Mouse (Mus musculus) small intestine, adult 2 months (tissue): ENCODE data around the gene Cript. TPM values are rescaled to one million over a fixed set of nuclear protein-coding genes. Genes with fewer than 3 reads are reported as not detected.

Experiments used
- H3K27ac ChIP-seq: fragments of 200-500 bp; 2 replicates; pipeline ENCODE4 v1.5.1; 2012; ENCODE audit warnings: low read depth, low read length, control low read depth, inconsistent platforms; ENCODE audit not compliant: insufficient read depth
- H3K27me3 ChIP-seq: fragments of 200-500 bp; 2 replicates; pipeline ENCODE4 v1.6.1; 2012; ENCODE audit warnings: mild to moderate bottlenecking, moderate library complexity, low read length, inconsistent platforms; ENCODE audit not compliant: control insufficient read depth, insufficient read depth
- H3K36me3 ChIP-seq: fragments of 200-500 bp; 2 replicates; pipeline ENCODE4 v1.6.1; 2012; ENCODE audit warnings: mild to moderate bottlenecking, low read length, control low read depth, inconsistent platforms; ENCODE audit not compliant: control insufficient read depth, insufficient read depth
- H3K4me1 ChIP-seq: fragments of 200-500 bp; 2 replicates; pipeline ENCODE4 v1.6.1; 2012; ENCODE audit warnings: low read length, inconsistent platforms, mixed read lengths; ENCODE audit not compliant: control insufficient read depth, insufficient read depth, insufficient read length
- H3K4me3 ChIP-seq: fragments of 200-500 bp; 2 replicates; pipeline ENCODE4 v1.5.1; 2012; ENCODE audit warnings: low read depth, mild to moderate bottlenecking, control low read depth, inconsistent platforms, low read length, moderate library complexity
- CTCF ChIP-seq: fragments of 200-500 bp; IDR thresholded peaks from 2 replicates; pipeline ENCODE4 v1.5.1; 2012; ENCODE audit warnings: low read depth, mild to moderate bottlenecking, control low read depth, inconsistent platforms, low read length, moderate library complexity, mixed read lengths; ENCODE audit not compliant: insufficient replicate concordance, insufficient read length; ENCODE audit errors: extremely low read depth
- POLR2A ChIP-seq: fragments of 200-500 bp; IDR thresholded peaks from 2 replicates; pipeline ENCODE4 v1.6.1; 2012; ENCODE audit warnings: low read depth, mild to moderate bottlenecking, control low read depth, inconsistent platforms, low read length, moderate library complexity
- WGBS: fragments of 180-500 bp; shearing (Covaris S2); methylation state at CpG from one replicate; pipeline ENCODE4 v1.1.7; 2018; 5-methylcytosine and 5-hydroxymethylcytosine counted together
- polyA plus RNA-seq: library from polyadenylated mRNA; depleted of rRNA; stranded (reverse); fragments of >200 nt; gene quantifications from 2 replicates; pipeline ENCODE4 v1.2.3, GENCODE M21; 2012

Gene Cript
- polyA plus RNA-seq, 1 experiment, result 4.4 TPM

- no peak for TF ChIP-seq CTCF
- TF ChIP-seq POLR2A, result no peak
- WGBS, result 85% methylated on average over 5 of the region's 5 CpGs
- Histone ChIP-seq H3K27me3 (no peaks in the 10 kb centered on the region), H3K4me3 (no peak overlapping the region), H3K27ac (no peak overlapping the region), H3K4me1 (peaks cover 11% of the 10 kb centered on the region), H3K36me3 (no peaks in the 10 kb centered on the region)
These were observed 37.2 kb upstream of the Cript start for GRCm38 (mm10) chr17:86988161-86988560.

GRCm38 (mm10) chr17:86988601-86989184 lies 36.7 kb upstream of the Cript start:
- 44% methylated on average over 6 of the region's 6 CpGs for WGBS
- Histone ChIP-seq H3K27ac (no peak overlapping the region), H3K27me3 (no peaks in the 10 kb centered on the region), H3K36me3 (no peaks in the 10 kb centered on the region), H3K4me3 (no peak overlapping the region), H3K4me1 (peaks cover 6% of the 10 kb centered on the region; the same call in 1 of the 2 replicates)
- no peak for TF ChIP-seq CTCF
- no peak for TF ChIP-seq POLR2A

- H3K4me1 ChIP-seq, result peaks cover 5% of the 10 kb centered on the region; the same call in 1 of the 2 replicates
- TF ChIP-seq POLR2A, result no peak
- no peak for TF ChIP-seq CTCF
- H3K27ac ChIP-seq, result no peak overlapping the region
- H3K27me3 ChIP-seq, result no peaks in the 10 kb centered on the region
- WGBS, result 84% methylated on average over 8 of the region's 8 CpGs
- no peak overlapping the region for H3K4me3 ChIP-seq
- H3K36me3 ChIP-seq, result no peaks in the 10 kb centered on the region
These were observed 34.0 kb upstream of the Cript start for GRCm38 (mm10) chr17:86991306-86991705.

- 32% methylated on average over 6 of the region's 6 CpGs for WGBS
- Histone ChIP-seq H3K4me3 (no peak overlapping the region), H3K27ac (peak overlapping the region; percentile 50; the same call in 1 of the 2 replicates), H3K36me3 (peaks cover 10% of the 10 kb centered on the region), H3K27me3 (no peaks in the 10 kb centered on the region), H3K4me1 (peaks cover 6% of the 10 kb centered on the region; the same call in 1 of the 2 replicates)
- TF ChIP-seq CTCF (no peak), POLR2A (no peak)
These were observed 28.0 kb upstream of the Cript start for GRCm38 (mm10) chr17:86997323-86997722.

GRCm38 (mm10) chr17:87008950-87009349 lies 16.4 kb upstream of the Cript start:
- 86% methylated on average over 3 of the region's 3 CpGs for WGBS
- TF ChIP-seq CTCF (no peak), POLR2A (no peak)
- Histone ChIP-seq H3K27ac (no peak overlapping the region), H3K4me1 (no peaks in the 10 kb centered on the region), H3K27me3 (no peaks in the 10 kb centered on the region), H3K4me3 (no peak overlapping the region), H3K36me3 (peaks cover 7% of the 10 kb centered on the region)

GRCm38 (mm10) chr17:87011301-87012019 lies 13.9 kb upstream of the Cript start:
- WGBS, result 77% methylated on average over 13 of the region's 13 CpGs
- Histone ChIP-seq H3K27ac (no peak overlapping the region), H3K4me1 (no peaks in the 10 kb centered on the region), H3K36me3 (peaks cover 4% of the 10 kb centered on the region), H3K27me3 (no peaks in the 10 kb centered on the region), H3K4me3 (no peak overlapping the region)
- TF ChIP-seq POLR2A (no peak), CTCF (no peak)

GRCm38 (mm10) chr17:87019692-87020091 lies 5.7 kb upstream of the Cript start:
- Histone ChIP-seq H3K27ac (0 out of 2 replicates have a peak overlapping the region, but pooled peaks have one; percentile 21), H3K4me3 (no peak overlapping the region), H3K27me3 (no peaks in the 10 kb centered on the region), H3K4me1 (no peaks in the 10 kb centered on the region; the same call in none of the 2 replicates), H3K36me3 (peaks cover 8% of the 10 kb centered on the region)
- WGBS, result 22% methylated on average over 5 of the region's 5 CpGs
- TF ChIP-seq POLR2A, result no peak
- no peak for TF ChIP-seq CTCF
